Mouse (Mus musculus): ENCODE data around the gene Cnksr3.

Gene Cnksr3

DNA sequence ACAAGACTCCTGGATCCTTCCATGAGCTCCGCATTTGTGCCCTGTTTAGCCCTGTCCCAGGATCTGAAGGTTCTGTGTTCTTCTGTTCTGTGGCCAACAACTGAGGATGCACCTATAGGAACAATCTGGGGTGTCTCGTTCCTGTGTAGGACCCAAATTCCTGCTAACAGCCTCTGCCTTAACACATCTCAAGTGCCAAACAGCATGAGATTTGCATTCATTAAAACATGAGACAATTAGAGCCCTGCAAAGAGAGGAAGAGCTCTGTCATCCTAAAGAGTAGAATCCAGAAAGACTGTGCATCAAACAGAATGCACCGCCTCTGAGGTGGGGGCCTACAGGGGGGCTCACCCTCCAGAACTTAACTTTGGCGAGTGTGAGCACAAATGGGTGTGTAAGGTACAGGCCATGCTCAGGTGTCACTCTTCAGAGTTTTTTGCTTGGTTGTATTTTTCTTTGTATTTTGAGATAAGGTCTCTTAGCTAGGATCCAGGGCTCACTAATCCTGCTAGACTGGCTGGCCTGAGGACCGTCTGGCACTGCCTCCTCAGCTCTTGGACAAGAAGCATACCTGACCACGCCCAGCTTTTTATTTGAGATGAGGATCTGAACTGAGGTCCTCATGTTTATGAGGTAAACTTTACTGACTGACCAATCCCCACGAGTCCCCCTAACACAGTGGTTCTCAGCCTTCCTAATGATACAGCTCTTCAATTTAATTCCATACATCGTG is 15.2 kb downstream of the Cnksr3 start:
- no peak for DNase-seq (ENCODE audit: low spot score)

- no peak for DNase-seq (ENCODE audit: low spot score)
Observed at GRCm38 (mm10) chr10:7195927-7196326, 16.1 kb downstream of the Cnksr3 start.

GRCm38 (mm10) chr10:7191721-7192413 is 20.2 kb downstream of the Cnksr3 start:
- no peak for DNase-seq (ENCODE audit: low spot score)

DNA sequence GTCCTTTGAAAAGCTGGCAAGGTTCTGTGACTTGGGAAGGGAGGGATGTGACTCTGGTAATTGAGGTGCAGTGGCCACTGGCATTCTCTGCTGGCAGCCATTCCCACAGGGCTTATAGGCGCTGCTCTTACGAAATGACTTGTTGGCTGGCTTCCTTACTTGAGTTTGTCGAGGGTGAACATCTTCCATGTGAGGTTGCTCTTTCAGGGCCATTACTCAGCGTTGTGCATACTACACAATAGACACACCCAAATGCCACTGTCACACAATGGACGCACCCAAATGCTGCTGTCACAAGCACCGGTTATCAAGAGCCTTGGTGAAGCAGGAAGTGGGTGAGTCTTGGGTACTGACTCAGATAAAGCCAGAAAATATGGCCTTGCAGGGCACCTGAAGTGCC is 22.8 kb downstream of the Cnksr3 start:
- DNase-seq (ENCODE audit: low spot score): no peak

DNA sequence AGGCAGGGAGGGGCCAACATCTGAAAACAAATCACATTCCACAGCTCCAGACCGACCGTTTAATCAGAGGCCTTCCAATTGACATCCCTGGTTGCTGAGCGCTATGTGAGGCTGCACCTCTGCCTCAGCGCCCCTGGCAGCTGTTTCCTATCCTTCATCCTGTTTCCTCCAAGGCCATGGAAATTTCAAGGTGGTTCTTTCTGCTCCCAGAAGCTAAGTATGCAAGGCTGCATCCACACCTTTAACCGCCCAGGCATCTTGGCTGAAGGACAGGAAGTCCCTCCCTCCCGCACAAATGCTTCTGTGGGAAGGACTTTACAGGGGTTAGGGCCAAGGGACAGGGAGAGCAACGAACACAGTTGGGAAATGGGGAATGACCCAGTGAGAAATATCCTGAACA is 24.2 kb downstream of the Cnksr3 start:
- DNase-seq (ENCODE audit: low spot score): no peak

DNA sequence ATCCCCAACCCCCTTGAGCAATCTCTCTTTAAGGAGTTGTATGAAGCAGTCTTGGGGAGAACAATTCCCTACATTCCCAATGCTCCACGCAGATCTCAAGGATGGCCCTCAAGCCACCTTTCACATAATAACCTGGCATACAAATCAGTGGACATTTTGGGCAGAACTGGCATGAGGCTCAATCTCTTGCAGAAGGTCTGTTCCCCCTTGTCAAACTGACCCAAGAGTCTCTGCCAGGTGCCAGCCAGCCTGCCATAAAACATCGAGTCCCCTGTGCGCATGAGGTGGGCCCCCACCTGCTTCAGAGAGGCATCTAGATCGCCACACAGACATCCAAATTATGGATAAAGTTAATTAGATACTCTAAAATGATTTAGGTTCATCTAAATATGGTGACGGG is 25.0 kb downstream of the Cnksr3 start:
- no peak for DNase-seq (ENCODE audit: low spot score)

GRCm38 (mm10) chr10:7186018-7186417 is 26.0 kb downstream of the Cnksr3 start:
- DNase-seq (ENCODE audit: low spot score): no peak

- DNase-seq (ENCODE audit: low spot score): no peak
Observed at GRCm38 (mm10) chr10:7183171-7183631, 28.8 kb downstream of the Cnksr3 start.

DNA sequence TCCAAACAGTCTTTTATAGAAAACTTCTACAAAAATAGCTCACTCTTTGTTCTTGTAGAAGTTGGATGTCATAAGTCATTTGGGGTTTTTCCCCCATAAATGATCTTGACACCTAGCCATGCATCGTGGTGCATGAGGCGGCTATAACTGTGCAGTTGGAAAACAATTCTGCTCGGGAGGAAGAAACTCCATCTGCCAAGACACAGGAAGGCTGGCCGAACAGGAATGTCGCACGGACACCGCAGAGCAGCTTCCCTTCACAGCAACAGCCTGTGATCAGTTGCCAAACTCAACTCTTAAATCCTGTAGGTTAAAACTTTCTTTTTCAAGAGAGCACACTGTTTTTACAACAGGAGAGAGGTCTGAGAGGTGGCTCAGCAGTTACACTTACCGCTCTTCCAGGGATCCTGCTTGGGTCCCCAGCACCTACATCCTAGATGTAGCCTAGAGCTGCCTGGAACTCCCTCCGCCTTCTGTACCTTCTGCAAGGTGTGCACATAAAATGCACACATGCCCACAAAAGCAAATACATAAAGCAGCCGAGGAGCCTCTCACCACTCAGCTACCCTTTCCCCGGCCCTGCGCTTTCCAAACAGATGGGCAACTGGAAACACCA is 29.4 kb downstream of the Cnksr3 start:
- no peak for DNase-seq (ENCODE audit: low spot score)

DNA sequence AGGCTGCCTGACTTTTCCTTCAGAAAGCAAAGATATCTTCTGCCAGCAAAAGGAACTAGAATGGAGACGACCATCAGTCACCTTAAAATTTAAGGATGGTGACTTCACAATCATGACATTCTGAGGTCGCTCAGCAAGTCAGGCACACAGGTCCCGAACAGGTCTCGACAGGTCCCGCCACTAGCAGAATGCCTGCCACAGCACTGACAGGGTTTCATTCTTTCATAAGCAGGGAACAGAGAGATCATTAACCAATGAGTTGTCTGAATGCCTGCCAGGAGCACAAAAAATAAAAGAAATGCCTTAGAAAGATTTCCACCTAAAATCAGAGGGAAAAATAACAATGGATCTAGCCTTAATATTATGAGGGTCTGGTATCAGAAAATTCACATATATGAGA is 31.7 kb downstream of the Cnksr3 start:
- no peak for DNase-seq (ENCODE audit: low spot score)

DNA sequence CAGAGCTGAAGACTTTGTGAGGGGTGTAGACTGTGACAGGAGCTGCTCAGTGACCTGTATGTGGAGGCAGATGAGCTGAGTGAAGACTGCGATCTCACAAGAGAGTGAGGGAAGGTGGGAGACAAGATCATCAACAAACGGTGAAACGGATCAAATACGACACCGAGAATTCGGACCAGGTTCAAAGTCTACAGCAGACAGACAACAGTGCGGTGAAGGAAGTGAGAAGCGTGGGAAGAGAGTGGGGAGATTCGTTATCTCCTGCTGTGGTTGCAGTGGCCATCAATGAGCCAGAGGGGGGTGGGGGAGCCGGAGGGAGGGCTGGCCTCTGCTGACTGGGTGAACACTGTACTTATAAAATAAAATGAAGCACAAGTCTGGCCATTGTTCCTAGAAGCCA is 33.5 kb downstream of the Cnksr3 start:
- DNase-seq (ENCODE audit: low spot score): no peak

DNA sequence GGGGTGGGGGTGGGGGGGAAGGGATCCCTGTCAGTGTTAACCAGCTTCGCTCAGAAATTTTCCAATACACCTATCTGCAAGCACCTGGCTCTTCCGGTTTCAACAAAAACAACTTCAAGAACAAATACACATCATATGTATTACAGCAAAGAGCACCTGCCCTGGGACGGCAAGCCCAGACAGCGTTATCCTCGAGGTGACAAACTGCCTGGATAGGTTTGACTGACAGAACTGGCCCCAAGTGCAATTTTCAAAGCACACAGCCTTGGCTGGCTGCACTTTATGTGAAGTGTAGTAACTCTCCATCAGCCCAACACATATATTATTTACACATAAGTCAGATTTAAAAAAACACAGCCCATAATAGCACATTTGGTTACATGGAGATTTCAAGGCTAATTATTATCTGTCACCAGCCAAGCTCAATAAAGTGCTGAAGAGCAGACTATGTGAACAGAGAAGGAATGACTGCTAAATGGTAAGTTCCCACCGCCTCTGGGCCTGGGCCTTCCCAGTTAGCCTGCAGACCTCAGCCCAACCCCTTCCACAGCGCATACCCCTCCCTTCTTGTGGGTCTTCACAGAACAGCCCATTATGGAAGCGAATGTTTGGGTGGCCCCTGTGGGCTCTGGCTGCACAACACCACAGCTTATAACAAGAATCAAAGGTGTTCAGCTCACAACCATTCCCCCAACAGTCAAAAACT is 35.7 kb downstream of the Cnksr3 start:
- no peak for DNase-seq (ENCODE audit: low spot score)

DNA sequence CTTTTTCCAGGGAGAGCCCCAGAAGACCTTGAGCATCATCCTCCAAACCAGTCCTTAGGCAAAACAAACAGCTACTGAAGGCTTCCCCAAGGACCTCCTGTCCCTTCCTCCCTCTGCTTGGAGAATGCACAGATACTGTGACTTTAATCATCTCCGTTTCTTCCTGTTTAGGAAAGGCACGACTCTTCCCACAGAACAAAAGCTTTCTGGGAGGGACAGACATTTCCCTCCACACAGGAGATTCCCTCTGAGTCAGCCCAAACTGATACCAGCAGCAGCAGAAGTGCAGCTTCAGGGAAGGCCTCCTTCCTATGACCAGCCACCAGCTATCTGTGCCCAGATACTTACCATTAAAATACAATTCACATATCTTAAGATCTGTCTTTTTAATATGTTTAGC is 37.6 kb downstream of the Cnksr3 start:
- no peak for DNase-seq (ENCODE audit: low spot score)

GRCm38 (mm10) chr10:7173098-7173497 is 38.9 kb downstream of the Cnksr3 start:
- no peak for DNase-seq (ENCODE audit: low spot score)

- DNase-seq (ENCODE audit: low spot score): no peak
Observed at GRCm38 (mm10) chr10:7170434-7170833, 41.6 kb downstream of the Cnksr3 start.

DNA sequence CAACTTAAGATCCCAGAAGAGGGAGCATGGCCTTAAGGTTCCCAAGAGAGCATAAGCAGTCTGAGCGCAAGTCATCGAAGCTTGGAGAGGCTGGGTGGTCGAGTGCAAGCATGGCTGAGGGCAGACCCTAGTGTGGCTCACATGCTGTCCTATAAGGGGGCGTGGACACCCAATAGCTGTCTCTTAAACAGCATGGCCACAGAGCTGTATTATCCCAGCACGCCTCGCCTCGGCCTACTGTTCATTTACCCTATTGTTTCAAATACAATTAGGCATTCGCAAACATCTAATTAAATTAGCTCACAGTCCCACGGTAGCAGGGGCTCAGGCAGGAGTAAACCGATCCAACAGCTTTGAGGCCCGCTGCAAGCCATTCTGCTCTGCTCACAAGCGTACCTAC is 49.0 kb downstream of the Cnksr3 start:
- DNase-seq (ENCODE audit: low spot score): no peak

DNA sequence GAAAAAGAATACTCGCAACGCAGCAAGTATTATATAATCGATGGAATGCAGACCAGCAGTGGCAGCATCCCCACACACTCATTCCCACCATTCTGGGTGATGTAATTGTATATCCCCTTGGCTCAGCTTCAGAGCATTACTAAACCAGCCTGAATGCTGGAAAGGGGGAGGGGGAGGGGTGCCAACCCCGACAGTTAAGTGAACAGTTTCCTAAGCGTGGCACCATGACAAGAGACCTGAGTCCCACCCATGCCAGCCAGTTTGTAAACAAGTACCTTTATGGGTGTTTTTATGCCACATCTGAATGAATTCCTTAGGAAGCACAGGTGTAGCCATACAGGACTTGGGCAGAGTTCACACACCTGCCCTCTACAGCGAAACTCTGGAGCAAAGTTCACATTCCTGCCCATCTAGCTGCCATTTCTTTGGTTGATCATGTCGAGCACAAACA is 53.0 kb downstream of the Cnksr3 start:
- DNase-seq (ENCODE audit: low spot score): no peak

DNA sequence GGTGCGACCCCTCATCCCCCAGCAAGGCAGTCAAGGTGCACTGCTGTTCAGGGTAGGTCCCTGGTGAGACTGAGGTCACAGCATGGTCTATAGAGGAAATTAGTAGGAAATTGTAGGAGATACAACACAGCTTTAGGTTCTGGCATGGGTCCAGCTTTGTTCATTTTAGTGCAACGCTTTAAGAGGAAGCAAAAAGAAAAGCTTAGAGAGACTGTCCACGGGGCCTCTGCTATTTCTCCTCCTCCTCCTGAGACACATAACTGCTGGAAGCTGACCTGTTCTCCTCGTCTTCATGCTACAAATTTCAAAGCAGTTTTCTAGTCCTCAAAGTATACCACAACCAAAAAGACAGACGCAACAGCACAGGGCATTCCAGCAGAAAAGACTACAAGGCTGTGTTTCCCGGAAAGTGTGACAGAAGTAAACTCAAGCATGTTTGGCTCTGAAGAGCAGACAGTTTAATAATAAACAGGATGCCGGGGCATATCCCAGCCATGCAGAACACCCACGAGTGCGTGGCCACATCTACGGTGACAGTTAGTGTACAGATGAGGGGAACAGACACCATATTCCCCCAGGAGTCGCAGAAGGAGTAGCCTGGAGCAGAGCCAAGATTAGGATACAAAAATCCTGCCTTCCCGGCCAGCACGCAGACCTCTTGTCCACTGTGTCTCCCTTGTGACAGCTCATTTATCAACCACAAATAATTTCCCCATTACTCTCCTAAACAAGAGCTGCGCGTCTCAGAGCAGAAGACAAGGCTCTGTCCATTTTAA is 53.6 kb downstream of the Cnksr3 start:
- DNase-seq (ENCODE audit: low spot score): no peak

DNA sequence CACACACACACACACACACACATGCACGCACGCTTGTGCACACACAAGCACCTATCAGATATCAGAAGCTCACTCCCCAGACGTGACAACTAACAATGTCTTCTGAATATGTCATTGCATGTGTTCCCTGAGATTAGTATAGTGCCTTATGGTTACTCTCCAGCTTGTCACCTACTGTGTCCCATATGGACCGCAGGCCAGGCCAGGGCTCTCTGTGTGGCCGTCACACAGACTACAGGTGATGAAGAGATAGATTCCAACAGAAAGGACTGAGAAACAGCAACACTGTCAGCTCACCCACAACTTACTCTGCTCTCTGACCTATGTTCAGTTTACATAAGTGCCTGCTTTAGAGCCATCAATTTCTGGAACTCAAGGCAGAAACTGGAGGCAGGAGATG is 57.2 kb downstream of the Cnksr3 start:
- no peak for DNase-seq (ENCODE audit: low spot score)

- DNase-seq (ENCODE audit: low spot score): no peak
Observed at GRCm38 (mm10) chr10:7152926-7153325, 59.1 kb downstream of the Cnksr3 start.

DNA sequence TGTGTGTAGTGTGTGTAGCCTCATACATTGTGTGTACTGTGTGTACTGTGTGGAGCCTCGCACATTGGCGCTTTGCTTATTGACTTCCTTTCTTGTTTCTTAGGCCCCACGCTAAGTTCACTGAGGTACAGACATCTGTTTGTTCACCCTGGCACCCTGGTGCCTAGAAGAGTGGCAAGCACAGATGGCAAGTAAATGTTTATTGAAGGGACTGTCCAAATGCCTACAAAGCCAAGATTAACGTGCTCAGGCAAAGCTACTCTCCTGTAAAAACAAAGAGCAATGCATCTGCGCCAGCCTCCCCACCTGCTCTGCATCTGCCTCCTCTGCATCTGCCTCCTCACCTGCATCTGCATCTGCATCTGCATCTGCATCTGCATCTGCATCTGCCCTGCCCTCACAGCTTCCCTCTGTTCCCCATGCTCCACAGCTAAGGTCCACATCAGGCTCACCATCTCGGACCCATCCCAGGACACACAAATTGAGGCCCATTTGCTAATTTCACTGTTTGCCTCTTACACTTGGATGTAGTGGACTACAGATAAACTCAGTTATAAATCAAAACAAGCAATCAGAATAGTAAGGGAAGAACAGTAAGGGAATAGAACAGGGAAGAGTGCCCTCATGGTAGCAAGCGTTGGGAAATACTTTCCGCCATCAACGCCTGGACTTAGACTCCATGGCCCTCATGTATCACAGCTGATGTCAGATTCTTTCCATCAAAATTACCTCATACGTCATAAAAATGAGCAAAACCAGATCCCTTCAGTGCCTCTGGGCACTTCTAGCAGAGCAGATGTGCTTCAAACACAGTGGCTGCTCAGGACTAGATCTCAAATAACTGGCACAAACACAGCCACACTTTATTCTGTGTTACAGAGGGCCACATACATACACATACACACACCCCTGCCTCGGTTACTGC is 62.1 kb downstream of the Cnksr3 start:
- DNase-seq (ENCODE audit: low spot score): no peak
